Mouse (Mus musculus) ovary, postnatal 14 days (tissue): Measurements from ENCODE around the gene Alppl2.

Source experiments
- DNase-seq: peaks from one replicate; pipeline ENCODE4 v3.0.0; 2022; ENCODE audit warnings: low spot score

Gene Alppl2

DNA sequence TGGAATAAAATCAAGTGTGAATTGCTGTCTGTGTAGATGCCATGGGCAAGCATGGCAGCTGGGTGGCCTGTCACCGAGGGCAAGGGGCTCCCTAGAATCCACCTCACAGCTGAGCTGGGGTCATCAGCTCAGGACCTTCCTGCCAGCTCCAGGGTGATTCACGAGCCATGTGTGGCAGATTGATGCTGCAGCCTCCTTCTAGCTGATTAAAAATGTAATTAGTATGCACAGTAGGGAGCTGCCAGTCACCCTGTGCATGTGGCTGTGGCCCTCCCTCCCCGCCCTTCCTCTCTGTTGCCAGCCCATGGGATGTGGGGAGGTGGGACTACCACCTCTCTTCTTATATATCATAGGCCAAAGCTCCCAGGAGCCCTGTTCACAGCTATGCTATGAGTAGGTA is 39.7 kb downstream of the Alppl2 start:
- no peak for DNase-seq

DNA sequence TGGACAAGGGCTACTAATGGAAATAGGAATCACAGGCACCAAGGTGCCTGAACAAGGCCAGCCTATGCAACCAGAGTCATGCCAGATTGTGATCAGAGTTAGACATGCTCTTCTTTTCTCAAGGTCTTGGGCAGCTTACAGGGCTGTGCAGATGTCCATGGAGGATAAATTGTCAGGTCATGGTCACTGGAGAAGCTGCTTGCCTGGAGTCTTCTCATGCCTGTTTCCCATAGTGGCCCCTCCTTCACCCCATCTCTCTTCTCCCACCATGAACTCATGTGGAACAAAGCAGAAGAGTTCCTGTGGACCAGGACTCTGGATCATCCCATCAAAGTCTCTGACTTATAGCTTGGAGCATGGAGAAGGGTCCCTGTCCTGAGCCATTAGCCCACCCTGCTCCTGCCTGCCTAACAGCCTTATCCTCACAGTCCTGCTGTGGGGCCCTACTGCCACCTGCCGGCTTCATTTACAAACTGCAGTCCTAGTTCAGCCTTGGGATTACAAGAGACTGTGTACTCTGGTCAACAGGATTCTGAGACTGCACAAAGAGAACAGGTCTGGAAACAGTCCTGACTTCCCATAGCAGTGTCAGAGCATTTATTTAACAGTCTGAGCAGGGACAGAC is 47.8 kb downstream of the Alppl2 start:
- DNase-seq, result peak; percentile 81

DNA sequence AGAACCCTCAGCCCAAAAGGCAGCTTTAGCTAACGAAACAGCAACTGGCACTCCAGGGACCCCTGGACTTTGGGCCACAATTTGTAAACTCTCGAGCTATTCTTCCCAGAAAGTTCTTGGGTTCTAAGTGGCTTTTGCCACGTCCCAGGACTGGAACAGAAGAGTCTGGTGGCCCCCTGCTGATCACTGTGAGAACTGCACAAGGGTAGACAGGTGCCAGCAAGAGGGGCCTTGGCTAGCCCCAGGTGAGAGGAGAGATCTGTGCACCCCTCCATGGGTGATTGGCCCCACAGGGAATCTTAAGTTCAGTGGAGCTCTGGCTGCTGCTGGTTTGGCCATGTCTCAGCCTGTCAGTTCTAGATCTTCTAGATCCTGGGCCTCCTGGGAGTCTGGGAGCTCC is 48.6 kb downstream of the Alppl2 start:
- DNase-seq, result peak; percentile 74

DNA sequence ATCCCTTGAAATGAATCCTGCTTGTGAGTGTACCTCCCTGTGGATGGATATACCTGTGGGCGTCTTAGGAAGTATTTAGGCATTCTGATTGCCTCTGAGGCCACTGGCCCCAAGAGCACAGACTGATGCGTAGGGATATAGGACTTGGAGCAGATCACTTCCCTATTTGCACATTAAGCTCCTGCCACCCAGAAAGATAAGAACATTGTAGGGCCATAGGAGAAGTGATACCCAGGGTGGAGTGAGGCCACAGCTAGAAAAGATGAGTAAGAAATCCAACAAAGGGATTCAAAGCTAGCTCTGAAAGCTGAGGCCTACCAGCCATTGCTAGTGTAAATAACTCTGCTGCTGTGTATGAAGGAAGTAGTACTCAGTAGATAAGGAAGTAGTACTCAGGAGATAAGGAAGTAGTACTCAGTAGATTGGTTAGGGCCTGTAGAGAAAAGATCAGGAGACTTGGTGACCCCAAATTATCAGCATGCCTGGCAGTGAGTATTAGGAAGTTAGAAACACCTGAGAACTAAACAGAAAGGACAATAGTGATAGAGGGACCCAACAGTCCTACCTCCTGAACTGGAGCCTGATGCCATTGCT is 51.2 kb downstream of the Alppl2 start:
- DNase-seq, result no peak
